Mouse (Mus musculus) cerebellum, postnatal 10 days (tissue): Measurements from ENCODE around the gene Ttc14.

Experiments used
- DNase-seq, 2 experiments: peaks; one replicate each; pipeline ENCODE4 v3.0.0; 2021; ENCODE audit warnings: mixed read lengths in 2 of 2

The Ttc14 gene

DNA sequence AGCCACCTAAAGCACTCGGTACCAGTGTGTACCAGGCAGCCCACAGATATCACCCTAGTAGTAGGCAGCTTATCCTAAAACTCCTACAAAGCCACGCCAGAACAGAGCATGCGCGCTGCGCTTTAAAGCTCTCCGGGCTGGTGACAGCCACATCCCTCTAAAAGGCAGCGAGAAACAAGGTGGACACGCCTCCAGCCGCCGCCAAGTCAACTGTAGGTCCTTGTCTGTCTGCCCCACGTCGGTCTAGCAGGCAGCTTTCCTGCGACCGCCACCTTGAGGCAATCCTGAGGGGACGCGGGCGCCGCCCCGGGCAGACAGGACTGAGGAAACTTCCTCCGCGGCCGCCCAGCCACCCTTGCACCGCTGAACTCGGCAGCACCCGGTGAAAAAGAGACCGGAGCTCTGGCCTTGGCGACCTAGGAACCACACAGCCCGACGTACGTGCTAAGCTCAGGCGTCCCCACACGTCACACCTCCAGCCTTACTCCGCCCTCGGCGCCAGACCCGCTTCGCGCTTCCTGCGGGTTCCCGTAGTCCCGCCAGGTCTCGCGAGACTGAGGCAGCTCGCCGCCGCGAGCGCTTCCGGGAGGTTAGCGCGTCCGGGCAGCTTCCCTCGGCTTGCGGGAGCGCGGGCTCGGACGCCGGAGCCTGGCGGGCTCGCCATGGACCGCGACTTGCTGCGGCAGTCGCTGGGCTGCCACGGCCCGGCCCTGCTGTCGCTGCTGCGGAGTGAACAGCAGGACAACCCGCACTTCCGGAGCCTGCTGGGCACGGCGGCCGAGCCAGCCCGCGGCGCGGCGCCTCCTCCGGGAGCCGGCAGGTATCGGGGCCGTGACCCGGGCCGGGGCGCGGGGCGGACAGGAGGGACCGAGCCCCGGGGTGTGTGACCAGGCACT, at the start of gene Ttc14:
Gene Ttc14, plus strand, starts transcription at position 216 of the 896 bp plus-strand sequence.
- DNase-seq = peak; percentile 99

DNA sequence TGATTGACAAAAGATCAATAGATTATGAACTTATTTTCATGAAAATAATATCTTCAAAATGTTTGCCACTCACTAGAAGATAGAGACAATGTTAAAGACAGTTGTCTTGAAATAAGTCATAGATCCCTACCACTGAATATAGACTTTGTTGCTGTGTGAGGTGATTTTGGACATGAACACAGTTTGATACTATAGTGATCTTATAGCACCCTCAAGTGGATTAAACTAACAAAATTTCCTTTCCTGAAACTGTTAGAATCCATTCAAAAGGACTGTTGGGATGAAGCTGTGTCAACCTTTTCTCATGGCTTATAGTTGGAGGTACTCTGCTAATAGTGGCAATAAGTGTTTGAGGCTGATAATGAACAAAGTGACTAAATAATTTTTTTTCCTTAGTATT, 8.7 kb upstream of the Ttc14 start:
- DNase-seq = peak in 1 of 2 experiments; percentile 19

DNA sequence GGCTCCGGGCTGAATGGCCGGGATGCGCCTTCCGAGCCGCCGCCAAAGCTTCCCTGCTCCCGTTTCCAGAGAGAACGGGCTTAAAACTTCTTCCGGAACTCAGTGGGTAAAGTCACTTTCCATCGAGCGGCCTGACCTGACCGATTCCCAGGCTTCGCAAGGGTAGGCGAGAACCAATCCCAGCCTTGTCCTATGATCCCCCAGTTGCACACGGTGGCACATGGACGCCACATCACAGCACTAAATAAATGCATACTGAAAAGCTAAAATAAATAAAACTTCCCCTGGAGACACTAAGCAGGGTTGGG, 835 bp downstream of the Ttc14 start:
- DNase-seq = no peak

DNA sequence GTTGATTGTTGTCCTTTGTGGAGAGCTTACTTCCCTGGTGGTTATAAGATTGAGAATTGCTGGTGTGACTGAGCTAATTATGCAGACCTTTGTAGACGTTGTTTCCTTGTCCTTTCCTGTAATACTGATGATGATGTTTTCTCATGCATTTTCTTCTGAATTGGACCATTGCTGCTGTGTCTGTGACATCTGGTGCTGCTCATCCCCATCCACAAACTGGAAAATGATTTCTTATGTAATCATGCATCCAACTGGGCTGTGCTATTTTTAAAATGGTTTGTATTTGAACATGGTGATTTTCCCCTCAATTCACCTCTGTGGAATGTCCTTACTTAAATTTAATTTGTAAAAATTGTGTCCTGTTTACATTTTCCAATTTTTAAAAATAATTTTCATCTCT, 7.5 kb downstream of the Ttc14 start:
- no peak for DNase-seq

DNA sequence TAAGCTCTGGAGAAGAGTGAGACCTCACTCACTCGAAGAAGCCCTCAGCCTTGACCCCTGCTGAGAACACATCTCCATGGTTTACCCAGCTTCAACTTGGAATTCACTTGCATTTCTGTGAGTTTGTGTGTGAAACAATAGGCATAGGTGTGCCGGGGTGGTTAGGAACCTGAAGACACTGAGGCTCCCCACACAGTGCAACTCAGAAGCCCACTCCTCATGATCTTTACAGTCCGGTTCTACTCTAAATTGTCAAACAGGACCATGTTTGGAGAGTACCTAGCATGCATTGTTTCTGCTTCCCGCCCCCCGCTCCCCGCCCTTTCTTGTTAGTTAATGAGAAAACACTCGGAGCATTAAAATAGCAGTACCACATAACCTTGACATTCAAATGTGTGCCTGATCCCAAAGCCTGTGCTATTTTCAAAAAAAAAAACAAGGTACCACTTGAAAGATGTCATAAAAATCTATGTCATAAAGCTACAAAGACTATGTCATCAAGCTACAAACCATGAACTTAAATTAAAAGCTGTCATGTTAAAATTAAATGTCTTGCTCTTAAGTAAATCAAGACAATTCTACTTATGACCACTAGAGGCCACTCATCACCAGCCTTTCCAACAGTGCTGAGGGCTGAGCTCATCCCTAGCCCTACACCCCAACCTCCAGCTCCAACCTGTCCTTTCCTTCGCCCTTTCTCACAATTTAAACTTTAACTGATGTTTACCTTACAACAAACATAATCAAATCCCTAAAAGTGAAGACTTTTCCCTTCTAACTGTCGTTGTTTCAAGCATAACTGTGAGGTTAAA, 24.7 kb downstream of the Ttc14 start:
- DNase-seq = peak; percentile 64 to 65

DNA sequence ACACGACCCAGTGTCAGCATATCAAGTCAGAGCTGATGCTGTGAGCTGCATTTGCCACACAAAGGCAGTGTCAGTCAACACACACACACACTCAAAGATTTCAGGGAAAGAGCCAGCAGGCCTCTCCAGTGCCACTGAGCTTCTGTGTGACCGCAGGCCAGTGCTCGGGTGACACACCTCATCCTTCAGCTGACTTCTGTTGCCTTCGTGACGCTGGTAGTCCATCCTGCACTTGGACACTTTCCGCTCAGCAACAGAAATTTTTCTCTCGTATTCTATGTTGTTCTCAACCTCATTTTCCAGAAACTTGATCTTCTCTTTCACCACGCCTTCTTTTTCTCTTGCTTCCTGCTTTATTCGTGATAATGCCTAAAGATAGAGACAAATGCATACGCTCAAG, 32.7 kb downstream of the Ttc14 start:
- no peak for DNase-seq

DNA sequence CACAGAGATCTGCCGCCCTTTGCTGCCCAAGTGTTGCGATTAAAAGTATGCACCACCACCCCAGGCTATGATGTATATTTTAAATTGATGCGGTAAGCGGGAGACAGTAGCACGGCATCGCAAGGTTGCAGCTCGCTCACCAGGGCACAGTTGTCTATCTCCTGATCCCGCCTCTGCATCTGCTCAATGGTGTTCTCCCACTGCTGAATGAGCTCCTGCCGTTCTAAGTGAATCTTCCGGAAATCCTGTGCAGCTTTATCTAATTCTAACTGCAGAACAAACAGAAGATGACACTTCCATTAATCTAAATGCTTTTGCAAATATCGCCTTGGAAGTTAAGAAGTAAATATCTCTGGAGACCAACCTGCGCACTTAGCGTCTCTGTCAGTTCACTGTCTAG, 36.9 kb downstream of the Ttc14 start:
- DNase-seq = no peak

DNA sequence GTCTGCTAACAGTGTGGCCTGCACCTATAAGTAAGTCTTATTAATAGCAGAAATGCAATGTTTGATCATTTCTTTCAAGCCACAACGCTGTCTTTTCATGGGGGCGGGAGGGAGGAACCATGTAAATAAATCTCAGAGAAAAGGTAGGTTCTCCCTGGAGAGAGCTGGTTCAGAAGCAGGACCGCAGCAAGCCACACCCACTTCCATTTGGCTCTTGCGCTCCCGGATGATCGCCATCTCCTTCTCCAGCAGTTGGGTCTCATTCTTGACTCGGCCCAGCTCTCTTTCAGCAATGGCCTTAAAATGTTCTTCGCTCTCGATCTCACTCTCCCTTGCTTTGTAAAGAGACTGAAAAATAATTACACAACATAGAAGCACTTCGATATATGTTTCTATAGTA, 39.2 kb downstream of the Ttc14 start:
- DNase-seq = no peak

DNA sequence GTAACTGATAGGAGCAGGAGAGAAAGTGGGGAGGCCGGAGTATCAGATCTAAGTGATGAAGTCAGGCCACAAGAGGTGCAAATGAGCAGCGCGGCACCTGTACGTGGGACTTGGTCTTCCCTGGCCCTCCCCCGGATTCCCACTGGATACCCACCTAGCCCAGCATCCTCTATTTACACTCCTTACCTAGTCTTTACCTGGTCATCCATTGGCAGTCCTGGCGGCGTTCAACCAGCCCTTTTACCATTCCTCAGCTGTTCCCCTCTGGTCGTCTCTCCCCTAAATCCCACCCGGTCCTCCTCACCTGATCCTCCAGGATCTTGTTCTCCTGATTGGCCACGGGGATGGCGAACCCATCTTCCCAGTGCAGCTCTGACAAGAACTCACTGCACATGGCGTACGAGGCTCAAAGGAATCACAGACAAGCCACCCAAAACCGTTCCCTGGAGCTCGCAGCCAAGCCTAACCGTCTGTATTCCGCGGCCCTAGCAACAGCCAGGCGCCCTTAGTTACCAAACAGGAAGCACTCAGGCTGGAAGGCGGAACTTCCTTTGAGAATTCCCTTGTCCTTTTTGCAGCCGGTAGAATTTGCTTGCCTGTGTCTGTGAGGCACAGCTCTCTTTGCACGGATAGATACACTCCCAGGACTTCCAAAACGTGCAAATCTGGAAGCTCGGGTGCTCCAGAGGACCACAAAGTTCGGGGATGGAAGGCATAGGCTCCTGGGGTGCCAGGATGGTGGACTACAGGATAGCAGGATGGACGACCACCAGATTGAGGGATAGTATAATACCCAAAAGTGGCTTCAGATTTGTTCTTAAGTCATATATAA, 44.4 kb downstream of the Ttc14 start, which contains the start of gene Ccdc39:
Gene Ccdc39, minus strand, starts transcription at position 510 of the 832 bp plus-strand sequence.
- DNase-seq = peak; percentile 80 to 84

DNA sequence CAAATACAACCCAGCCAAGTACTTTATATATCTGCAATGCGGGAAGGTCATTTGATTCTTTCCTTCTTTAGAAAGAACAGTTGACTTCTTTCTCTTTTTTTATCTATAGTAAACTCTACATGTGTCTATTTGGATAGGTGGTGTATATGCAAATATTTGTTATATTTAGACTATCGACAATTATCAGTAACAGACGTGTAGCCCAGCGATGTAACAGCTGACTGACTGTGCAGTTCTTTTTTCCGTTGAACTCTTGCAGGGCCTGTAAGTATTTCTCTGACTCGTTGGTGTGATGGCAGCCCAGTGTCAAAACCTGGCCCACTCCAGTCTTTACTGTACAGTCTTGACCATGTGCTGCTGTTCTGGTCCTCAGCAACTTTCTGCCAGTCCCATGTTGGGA, 47.0 kb downstream of the Ttc14 start:
- DNase-seq = no peak

DNA sequence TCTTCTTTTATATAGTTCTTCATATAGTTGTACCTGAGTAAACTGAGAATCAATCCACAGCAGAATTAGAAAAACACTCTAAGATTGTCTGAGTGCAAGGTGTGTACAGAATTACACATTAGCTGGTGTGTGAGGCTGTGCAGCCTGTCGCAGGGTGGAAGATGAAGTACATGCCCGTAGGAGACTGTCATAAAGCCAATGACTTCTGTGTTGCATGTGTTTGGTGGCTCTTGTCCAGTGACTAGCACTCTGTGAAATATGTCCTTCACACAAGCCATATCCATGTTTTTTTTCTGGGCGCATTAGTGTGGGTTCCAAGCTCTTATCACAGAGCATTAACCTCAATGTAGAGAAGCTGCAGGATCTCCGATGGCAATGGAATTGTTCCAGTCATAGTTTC, 51.2 kb downstream of the Ttc14 start:
- DNase-seq = peak; percentile 82 to 85

DNA sequence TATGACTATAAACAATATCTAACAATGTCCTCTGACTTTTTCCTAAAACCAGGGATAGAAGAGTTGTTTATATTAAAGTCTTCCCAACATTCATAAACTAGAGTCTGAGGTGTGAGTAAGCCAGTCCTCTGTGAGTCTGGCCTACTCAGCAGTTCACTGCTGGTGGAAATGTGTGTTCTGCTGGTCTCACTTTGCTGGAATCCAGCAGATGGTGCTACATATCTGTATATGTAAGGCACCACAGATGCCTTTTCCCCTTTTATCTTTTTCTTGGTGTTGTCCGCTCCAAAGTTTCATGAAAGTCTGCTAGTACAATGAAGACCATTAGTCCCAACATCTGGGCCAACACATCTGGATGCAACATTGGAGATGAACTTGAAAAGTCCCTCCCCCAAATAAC, 53.4 kb downstream of the Ttc14 start:
- peak; percentile 7 to 9 for DNase-seq

DNA sequence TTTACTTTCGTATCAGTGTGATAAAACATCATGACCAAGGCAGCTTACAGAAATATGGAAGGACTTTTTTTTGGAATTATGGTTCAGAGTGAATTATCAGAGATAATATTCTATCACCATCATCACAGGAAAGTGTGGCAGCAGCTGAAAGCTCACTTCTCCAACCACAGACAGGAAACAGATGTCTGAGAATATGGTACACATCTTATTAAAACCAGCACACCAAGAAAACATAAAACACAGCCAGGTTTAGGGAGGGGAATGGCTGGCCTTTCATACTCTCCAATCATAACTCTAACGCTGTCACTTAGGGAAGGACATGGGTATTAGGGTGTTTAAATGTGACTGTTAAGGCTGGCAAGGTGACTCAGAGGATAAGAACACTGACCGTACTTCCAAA, 59.3 kb downstream of the Ttc14 start:
- DNase-seq = no peak

DNA sequence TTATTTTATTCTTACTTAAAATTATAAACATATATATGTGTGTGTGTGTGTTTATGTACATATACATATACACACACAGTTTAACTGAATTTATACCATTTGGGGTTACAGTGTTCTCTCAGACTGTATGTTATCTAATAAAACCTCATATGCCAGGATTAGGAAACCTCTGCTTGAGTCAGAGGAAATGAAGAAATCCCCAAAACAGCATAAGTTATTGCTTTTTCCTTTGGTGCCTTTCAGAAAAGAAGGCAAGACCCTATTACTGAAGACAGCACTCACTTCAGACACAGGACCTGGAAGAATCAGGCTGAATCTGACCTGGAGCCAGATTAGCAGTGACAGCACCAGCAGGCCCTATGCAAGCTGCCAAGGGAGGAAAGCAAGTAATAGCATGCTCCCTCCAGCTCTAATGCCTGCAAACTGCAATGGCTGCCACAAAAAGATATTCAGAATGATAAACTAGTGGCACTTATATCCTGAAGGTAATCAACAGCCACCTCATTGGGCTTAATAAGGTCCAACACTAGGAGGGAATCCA, 64.4 kb downstream of the Ttc14 start:
- peak; percentile 76 to 81 for DNase-seq
